Mouse (Mus musculus) megakaryocyte, adult 5-6 weeks (primary cell): ENCODE measurements around the gene Zfpm1. TPM values are rescaled to one million over a fixed set of nuclear protein-coding genes. Genes with fewer than 3 reads are reported as not detected.

Experiments
- ATAC-seq: 2 replicates; pipeline ENCODE4 v1.8.0; 2016; ENCODE audit warnings: mild to moderate bottlenecking, inconsistent platforms; ENCODE audit not compliant: poor library complexity, severe bottlenecking
- total RNA-seq, 2 experiments: library from RNA; stranded (forward) in 1 of 2; stranded (reverse) in 1 of 2; fragments of 153-499, 151-499 nt in 1 of 2; fragments of 221-1000, 200-1000 nt in 1 of 2; gene quantifications; 2 replicates each; pipeline versions ENCODE4 v1.2.3 to v1.2.4; 2015 to 2017

The Zfpm1 gene
- total RNA-seq, 2 experiments from 2014 or later = 4.3 to 4.8 TPM

DNA sequence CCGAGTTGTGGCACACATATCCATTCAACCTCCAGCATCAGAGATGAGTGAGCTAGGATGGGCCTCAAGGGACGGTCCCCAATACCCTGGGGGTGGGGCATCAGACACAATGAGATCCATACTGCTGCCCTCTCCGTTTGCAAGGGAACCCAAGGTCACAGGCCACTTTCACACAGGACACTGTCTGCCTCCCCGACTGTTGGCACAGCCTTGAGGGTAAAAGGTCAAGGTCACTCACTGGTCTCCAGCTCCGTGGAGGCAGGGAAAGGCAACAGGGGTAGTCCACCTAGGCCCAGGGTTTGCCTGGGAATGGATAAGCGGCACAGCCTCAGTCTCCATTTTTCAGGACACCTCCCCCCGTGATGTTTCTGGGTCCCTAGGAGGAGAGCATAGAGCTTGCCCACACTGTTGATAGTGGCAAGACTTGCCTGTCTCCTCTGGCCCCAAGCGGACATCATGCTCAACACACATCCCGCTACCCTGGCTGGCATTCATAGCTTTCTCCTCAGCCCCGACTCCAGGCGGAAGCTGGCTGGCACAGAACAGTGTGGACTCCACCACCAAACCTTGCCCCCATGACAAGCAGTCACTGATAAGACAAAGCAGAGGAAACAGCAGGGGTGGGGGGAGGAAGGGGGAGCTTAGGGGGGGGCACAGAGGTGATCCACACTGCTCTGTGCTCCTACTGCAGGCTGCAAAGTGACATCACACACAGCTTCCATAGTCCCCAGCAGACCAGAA lies 7.1 kb upstream of the Zfpm1 start:
- no peak for ATAC-seq

DNA sequence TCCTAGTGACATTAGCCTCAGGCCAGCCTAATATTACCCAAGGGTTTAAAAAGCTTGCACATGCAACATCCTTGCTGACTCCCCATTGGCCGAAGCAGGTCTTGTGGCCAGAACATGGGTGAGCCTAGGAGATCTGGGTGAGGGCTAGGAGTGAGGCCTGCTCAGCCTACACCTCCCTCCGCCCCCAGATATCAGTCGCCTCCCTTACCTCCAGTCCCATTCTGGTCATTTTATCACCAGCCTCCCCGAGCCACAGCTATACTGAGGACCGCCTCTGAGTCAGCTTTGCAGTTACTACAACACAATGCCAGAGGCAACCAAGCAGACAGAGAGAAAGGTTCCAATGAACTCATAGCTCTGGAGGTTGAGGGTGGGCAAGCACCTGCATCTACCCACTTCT lies 5.6 kb upstream of the Zfpm1 start:
- no peak for ATAC-seq

DNA sequence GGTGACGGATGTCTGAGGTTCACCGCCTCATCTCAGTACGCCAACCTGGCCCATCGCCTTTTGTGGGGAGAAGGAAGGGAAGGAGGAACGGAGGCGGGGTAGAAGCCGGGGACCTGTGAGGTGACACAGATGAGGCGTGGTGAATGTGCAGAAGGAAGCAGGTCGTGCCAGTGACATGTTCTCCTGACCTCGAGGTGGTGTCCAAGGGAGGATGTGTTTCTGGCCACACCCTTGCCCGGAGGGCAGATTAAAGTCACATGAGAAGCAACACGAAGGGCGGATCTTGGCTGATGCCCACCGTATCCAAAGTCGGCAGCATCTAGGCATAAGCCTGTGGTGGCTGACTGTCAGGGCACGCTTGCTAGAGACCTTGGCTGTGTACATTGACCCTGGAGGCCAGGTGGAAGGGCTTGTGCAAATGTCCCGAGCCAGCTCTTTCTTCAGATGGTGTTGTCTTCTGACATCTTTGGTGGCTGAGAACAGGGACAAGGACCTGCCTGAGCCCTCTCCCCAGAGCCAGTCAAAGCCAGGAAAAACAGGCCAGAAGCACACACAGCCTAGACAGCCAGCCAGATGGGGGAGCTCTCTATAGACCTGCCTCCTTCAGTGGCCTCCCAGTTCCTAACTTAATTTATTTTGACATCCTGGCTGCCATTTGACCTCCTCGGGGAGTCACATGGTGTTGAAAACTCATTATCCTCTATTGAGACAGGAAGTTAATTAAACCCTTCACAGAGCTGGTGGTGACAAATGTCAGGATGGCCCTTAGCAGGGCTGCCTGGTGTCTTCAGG lies 4.5 kb upstream of the Zfpm1 start:
- ATAC-seq = no peak

DNA sequence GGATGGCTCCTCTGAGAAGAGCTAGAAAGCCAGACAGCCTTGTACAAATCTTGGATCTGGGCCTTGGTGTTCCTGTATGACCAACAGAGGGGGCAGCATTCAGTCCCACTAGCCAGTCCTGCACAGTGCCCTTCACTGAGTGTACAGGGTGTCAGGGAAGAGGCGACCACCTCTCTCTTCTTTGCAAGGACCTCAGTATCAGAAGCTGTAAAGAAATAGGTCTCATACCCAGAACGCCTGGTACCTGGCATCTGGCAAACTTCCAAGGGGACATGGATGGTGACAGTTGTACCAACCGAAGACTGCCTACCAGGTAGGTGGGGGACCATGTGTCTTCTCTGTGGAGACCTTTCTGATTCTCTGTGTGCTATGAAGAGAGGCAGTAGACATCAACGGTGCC lies 1.8 kb upstream of the Zfpm1 start:
- ATAC-seq = no peak

DNA sequence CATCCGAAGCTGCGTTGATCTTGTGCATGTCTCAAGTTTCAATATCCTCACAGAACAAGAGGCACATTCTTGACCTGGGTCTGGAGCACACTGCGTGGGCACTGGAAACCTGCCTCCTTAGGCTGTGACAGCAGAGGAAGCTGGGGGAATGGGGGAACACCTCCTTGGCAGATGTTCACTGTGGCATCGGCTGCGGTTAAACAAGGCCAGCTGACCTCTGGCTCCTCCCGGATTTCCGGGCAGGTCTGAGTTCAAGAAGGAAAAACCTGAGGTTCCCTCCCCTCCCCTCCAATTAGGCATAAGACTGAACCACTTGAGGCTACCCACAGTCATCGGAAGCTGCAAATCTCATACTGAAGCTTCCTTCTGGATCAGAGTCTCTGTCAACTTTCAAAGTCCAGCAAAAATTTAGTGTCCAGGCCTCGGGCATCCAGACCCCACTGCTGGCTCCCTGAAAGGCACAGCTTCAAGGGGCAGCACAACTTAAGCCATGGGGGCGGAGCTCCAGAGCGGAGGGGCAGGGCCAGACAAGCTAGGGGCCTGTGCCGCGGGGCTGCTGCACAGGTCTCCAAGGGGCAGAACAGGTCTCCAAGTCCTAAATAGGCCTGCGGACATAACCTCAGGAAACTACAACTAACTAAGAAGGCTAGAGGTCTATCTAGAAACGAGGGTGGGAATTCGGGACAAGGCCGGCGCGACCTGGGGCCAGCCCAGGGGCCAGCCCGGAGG lies 1.2 kb upstream of the Zfpm1 start:
- ATAC-seq = peak; percentile 4; the same call in 1 of the 2 replicates

DNA sequence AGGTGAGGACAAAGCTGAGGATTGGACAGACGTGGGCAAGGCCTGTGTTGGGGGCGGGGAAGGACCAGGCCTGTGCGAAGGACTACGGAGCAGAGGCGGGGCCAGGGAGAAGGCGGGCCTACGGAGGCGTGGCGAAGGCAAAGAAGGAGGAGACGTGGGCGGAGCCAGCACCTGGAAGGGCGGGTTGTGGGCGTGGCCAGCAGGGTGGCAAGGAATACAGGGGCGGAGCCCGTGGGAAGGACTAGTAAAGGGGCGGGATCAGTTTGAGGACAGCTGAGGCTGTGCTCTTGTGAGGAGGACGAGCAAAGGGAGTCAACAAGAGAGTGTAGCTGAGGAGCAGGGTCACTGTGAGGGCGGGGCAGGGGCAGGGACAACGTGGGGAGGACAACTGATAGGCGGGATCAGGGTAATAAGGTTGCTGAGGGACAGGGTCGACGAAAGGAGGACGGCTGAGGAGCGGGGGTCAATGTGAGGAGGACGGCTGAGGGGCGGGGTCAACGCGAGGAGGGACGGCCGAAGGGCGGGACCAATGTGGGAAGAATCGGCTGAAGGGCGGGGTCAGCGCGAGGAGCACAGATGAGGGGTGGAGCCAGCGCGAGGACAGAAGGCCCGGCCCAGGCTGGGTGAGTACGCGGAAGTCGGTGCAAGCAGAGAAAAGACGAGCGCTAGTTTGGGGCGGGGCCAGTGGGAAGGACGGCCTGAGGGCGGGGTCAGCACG lies 465 bp upstream of the Zfpm1 start:
- ATAC-seq = peak; percentile 75

DNA sequence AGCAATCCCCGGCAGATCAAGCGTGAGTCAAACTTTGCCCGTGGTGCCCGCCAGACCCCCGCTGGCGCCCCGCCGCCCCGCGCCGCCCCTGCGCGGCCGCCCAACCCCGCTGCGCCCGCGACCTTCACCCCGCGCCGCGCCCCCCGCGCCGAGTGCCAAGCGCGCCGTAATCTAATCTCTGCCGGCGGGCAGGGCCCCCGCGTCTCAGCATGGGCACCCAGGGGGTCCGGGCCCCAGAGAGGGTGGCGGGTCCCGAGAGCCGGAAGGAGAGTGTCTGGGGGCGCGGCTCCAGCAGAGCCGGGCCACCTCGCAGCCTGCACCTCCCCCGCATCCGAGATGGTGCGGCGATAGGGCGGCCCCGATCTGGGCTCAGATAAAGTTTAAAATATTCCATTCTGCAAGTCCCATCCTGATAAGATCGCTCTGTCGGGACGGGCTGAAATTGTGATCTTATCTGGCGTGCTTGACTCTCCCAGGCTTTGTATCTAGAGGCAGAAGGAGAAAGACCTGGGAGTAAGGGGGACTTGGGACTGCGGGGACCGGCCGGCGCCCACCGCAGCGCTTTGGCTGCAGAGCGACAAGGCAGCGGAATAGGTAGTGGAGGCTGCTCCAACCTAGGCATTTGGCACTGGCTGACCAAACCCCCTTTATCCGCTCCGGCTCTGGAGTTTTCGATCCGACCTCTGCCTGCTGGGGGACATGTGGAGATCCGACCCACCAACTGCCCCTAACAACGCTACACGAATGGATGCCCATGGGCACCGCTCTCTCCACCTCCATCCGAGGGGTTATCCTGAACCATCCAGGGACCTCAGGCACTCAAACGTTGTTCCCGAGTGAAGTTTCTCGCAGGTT lies 787 bp downstream of the Zfpm1 start:
- no peak for ATAC-seq

DNA sequence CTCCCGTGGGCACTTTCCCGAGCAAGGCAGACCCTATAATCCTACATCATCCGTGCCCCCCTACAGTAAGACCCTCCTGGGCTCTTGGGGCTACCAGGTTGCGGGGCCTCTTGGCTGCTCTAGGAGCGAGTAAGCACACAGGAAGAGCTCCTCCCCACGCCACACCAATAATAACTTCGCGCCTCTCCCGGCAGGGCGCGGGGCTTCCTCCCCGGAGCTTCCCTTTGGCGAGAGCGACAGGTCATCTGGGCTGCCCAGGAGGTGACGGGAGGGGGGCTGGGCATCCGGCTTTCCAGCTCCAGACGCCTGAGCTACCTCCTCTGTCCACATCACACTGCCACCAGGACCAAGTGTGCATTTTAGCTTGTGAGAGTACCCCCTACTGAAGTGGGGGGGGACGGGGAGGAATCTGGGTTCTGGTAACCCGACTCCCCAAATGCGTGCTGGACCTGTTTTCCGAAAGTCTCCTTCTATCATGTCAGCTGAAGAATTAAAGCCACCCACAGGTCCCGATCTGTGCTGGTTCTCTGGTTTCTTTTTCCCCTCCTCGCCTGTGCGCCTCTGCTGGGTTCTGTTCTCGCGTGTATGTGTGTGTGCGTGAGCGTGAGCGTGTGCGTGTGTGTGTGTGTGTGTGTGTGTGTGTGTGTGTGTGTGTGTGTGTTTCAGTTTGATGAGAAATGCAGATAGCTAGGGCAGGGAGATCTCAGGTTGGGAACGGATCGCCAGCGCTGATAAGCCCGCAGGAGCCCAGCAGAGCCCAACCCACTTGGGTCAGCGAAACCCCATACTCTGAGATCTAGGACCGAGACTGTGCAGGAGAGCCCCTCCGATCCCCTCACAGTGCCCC lies 1.6 kb downstream of the Zfpm1 start:
- 0 out of 2 replicates have a peak, but pooled peaks have one; percentile 6 for ATAC-seq

DNA sequence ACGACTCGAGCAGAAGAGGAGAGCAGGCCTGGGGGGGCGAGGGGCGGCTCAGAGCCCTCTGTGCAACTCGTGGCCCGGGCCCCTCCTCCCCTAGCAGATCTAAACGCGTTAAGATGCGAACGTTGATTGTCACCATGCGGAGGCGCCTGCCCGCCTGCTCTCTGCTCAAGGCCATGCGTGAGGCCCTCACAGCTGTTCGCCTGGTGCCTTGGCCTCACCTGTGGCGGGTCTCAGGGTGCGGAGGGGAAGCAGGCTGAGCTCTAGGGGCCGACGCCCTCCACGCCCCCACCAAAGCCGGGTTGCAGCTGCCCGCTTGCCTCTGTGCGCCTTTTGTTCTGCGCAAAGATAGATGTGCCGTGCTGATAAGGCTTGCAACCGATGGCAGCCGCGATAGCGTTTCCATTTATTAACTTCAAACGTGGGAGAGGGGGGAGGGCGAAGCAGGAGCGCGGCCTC lies 2.3 kb downstream of the Zfpm1 start:
- ATAC-seq = no peak; the same call in 1 of the 2 replicates

DNA sequence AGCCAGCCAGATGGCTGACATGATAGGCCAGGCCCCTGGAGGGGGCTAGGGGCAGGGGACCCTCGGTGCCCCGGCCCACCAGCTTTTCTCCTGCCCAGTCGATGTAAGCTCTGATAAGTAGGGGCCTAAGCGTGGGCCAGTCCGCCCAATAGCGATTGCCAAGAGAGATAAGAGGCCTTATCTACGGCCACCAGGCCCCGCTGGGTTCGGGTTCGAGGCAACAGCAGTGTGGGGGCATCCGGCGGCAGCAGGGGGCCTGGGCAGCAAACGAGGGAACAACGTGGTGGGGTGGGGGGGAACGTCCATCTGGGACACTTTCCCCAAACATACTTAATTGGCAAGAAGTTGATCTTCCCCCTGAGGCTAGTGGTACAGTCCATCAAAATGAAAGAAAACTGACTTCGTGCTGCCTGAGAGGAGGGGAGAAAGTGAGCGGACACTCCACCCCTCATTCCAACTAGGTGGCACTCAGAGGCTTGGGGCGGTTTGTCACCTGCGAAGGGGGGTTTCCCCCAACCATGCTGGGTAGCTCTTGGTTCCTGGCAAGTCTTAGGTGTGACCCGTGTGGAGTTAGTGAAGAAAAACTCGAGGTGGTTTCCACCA lies 2.8 kb downstream of the Zfpm1 start:
- no peak for ATAC-seq

DNA sequence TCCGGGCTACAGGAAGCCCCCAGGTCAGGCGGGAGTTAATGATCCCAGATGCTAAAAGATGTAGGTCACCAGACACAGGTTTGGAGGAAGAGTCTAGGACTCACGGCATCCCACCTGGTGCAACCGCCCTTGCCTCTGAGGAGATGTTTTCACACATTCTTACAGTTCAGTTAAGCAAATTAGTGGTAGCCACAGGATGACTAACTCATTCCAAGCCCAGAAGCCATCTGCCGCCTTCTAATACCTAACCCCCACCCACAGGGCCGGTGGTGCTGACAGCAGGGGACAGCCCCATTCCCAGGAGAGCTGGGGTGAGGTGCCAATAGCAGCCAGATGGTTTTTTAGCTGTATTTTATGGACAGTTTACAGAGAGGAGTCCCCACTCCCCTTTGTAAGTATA lies 3.8 kb downstream of the Zfpm1 start:
- ATAC-seq = no peak

DNA sequence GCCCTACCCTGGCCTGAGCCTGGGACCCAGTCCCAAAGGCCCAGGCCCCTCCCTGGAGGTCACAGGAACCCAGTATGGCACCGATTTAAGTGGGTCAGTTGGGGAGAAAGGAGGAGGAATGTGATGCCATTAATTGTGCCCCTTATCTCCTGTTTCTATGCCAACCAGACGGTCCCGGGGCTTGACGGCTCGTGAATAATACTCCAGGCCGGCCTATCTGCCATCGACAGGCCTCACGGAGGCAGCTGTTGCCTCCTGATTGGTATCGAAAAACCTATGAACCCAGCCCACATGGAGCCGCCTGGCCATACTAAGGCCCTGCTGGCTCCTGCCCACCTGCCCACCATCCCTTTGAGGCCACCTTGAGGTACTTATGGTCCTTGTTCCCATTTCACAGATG lies 5.0 kb downstream of the Zfpm1 start:
- no peak for ATAC-seq

DNA sequence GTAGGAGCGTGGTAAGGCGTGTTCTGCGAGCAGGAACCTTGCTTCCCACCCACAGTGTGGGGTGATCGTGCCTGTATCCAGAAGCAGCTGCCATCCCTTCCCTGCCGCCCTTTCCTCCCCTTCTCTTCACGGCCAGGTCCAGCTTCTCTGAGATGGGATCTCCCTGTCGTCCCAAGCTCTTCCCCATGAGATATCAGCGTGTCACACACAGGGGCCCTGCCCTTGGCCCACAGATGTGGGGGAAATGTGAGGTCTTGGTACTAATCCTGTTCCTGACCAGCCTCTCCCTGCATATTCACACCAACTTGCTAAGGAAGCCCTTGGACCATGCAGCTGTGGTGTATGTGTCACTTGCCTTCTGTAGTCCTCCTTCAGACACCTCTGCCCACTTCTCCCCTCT lies 5.8 kb downstream of the Zfpm1 start:
- ATAC-seq = no peak

DNA sequence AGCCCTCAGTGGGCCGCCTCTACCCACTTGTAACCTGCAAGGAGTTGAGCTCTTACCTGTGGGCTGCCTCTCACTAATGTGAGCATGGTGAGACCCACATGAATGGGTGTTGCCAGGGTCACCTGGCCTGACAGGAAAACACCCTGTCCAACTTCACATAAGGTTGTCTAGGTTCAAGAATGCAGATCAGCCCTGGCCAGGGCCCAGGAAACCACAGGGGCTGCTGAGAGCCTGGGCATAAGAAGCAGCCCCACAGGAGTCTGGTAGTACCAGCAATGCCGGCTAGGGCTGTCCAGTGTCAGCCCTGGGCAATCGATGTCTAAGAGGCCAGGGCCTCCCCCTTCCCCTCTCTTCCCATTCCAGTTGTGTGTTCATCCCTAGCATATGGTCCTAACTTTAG lies 6.4 kb downstream of the Zfpm1 start:
- ATAC-seq = no peak

DNA sequence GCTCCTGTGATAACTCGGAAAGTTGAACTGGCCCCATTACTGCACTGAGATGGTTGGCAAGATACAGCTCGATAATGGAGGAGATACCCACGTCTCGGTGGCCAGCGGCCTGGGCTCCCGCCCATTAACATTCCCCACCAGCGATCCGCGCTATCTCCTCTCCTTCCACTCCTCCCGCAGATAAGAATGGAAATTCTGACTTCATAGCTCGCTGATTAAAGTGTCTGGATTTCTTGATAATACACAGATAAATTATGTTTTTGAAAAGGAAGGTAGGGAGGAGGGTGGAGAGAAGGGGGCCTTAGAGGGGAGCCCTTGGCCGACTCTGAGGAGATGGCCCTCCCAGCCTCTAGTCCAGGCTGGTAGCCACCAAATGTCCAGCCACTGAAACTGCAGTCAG lies 9.1 kb downstream of the Zfpm1 start:
- no peak for ATAC-seq

DNA sequence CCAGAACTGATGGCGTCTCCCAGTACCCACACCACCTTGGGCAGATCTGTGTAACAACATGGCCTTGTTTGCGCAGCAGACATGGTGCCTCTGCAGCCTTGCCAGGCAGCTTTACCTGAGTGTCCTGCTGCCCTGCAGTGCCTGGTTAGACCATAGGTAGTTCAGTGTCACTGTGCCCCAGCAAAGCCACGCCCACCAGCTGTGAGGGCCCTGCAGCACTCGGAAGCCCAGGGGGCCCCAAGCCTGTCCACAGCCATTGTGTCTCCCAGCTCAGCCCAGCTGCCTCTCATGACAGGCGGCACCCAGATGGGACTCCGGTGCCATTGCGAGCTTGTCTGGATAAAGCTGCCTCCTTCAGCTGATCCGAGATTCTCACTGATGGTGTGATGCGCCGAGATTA lies 9.6 kb downstream of the Zfpm1 start:
- ATAC-seq = no peak

DNA sequence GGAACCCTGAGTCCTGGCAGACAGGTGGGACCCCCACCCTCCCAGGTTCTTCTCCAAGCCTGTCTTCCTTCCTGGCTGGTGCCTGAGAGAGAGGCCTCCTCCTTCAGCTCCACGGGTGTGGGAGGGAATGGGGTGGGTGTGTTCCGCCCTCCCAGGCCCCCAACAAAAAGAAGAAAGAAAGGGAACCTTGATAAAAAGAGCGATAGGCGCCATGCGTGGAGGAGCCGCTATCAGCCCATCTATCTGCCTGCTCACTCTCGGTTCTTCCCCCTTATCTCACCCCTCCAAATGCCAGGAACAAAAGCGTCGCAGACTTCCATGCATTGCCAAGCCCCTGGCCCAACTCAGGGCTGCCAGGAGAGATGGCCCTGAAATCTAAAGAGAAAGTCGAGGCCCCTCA lies 11.5 kb downstream of the Zfpm1 start:
- ATAC-seq = no peak

DNA sequence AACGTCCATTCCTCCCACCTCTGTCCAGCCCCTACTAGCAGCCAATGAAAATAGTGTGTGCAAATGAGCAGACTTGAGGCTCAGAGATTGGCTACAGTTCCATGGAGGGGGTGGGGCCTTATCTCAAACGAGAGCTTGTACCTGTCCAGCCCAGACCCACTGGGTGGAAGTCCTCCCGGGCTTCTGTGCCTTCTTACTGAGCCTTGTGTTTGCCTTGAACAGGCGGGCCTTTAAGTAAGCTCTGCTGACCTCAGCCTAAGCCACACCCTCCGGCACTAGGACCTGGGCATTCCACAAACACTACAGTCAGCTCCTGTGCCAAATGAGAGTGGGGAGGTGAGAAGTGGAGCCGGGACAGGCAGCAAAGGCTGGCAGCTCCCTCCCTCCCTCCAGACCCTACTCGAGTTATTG lies 12.3 kb downstream of the Zfpm1 start:
- peak; percentile 80 for ATAC-seq

DNA sequence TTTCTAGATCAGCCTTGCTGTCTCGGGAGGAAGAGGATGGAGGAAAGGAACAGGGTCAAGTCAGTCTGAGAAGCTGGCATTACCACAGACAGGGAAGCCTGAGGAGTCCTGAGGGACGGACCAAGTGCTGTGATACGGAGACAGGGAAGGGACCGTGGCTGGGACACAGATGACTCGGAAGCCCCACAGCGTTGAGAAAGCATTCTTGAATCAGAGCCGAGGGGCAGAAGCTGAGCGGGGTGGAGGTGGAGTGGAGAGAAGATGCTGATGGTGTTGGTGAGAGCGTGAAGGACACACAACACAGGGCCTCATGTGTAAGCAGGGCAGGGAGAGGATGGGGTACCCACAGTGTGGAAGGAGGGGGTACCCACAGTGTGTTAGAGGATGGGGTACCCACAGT lies 13.4 kb downstream of the Zfpm1 start:
- ATAC-seq = no peak
